ENCODE assay signal across 18 mouse cellular contexts in genomic region chr2:125331581-125331980, GRCm38 (mm10).
DNase-seq lines count a peak whose midpoint lies in the region; TF ChIP-seq lines count a peak whose summit lies in the region.
"Had no signal": no experiment of that assay in that cellular context is flagged by ENCODE, and none has a peak within 500 bp of the region (broad histone marks: within the 10 kb centered on the region; RNA-seq: fewer than 3 reads in every experiment).

No protein-coding gene starts in this region.

- H3K79me2 ChIP-seq in C2C12 (ENCODE audit: control insufficient read depth, insufficient read depth) = no peaks in the 10 kb centered on the region

- no peaks in the 10 kb centered on the region for H3K79me3 ChIP-seq in C2C12 (ENCODE audit: low read depth)

- no peak overlapping the region for H3K4me3 ChIP-seq in C2C12 (ENCODE audit: insufficient read depth, poor library complexity, severe bottlenecking)
- H3K4me3 ChIP-seq: embryonic facial prominence, embryonic 15.5 days; forebrain, embryonic 12.5 days; heart, embryonic 10.5 days; hindbrain, embryonic 10.5 days; intestine, embryonic 15.5 days had no signal

- DNase-seq in adrenal gland, adult 2 months = peak; percentile 27
- DNase-seq in adrenal gland, postnatal 14 days = no peak
- peak; percentile 55 for DNase-seq in heart, adult 11 months
- DNase-seq in heart, postnatal 4 days = no peak
- peak; percentile 55 for DNase-seq in skeletal muscle tissue, adult 2 months (ENCODE audit: low read depth, low spot score)
- DNase-seq in cerebellum, postnatal 25 days = no peak
- DNase-seq: adrenal gland, postnatal 10 days; cerebellum, adult 11-12 months; cerebellum, postnatal 10 days; embryo, embryonic 11 days; heart, postnatal 10 days; kidney, adult 18-20 months had no signal

- TF ChIP-seq CTCF in C2C12 (IDR thresholded peaks at IDR 0.05; ENCODE audit: control insufficient read depth, insufficient read depth, insufficient read length) = no peak

- peaks cover 81% of the 10 kb centered on the region for H3K36me3 ChIP-seq in C2C12 (ENCODE audit: control insufficient read depth, insufficient read depth)
- H3K36me3 ChIP-seq: intestine, embryonic 15.5 days had no signal

- no peak overlapping the region for H3ac ChIP-seq in C2C12 (ENCODE audit: control insufficient read depth, insufficient read length, low read depth)

- no peaks in the 10 kb centered on the region for H3K27me3 ChIP-seq in C2C12 (ENCODE audit: control insufficient read depth, insufficient read depth, insufficient read length)
- H3K27me3 ChIP-seq: embryonic facial prominence, embryonic 15.5 days; forebrain, embryonic 12.5 days; intestine, embryonic 15.5 days had no signal

TF ChIP-seq in C2C12, 6 proteins besides CTCF, POLR2A, EP300 and RAD21:
- peak; percentile 34 for TF ChIP-seq CEBPB (IDR thresholded peaks at IDR 0.05; ENCODE audit: low read depth)
- TF ChIP-seq MAX (IDR thresholded peaks at IDR 0.05) = no peak
- no peak for TF ChIP-seq USF1 (IDR thresholded peaks at IDR 0.05; ENCODE audit: low read depth)
- TF ChIP-seq FOSL1 (IDR thresholded peaks at IDR 0.05; ENCODE audit: insufficient read depth, low read length, poor library complexity, severe bottlenecking) = no peak

Comparison
In these comparisons a context has a peak if more than half of its experiments do, and no peak if none do; other contexts are left out.
1. DNase-seq: peak in adrenal gland, adult 2 months (single experiment), heart, adult 11 months (single experiment) and skeletal muscle tissue, adult 2 months (single experiment); none in adrenal gland, postnatal 14 days (single experiment), heart, postnatal 4 days (single experiment) and cerebellum, postnatal 25 days (0 of 2).